Mouse (Mus musculus) kidney, embryonic 16.5 days (tissue): ENCODE data around the gene Atp2c2. TPM values are rescaled to one million over a fixed set of nuclear protein-coding genes. Genes with fewer than 3 reads are reported as not detected.

ENCODE experiments used
- ATAC-seq: fragments of 200-750 bp; cut with Nextera tagmentation; 2 replicates; pipeline ENCODE4 v1.8.0; 2017; ENCODE audit warnings: moderate TSS enrichment; ENCODE audit not compliant: low FRiP score, low TSS enrichment
- H3K27ac ChIP-seq: fragments of 300-500 bp; sonication (generic); 2 replicates; pipeline ENCODE4 v1.5.1; 2014; ENCODE audit warnings: low read length
- H3K27me3 ChIP-seq: fragments of 300-500 bp; sonication (generic); 2 replicates; pipeline ENCODE4 v1.6.1; 2014; ENCODE audit warnings: low read length, control low read depth, mixed read lengths; ENCODE audit not compliant: insufficient read depth
- H3K36me3 ChIP-seq: fragments of 300-500 bp; sonication (generic); 2 replicates; pipeline ENCODE4 v1.6.1; 2014; ENCODE audit warnings: low read length, control low read depth, mixed read lengths; ENCODE audit not compliant: insufficient read depth
- H3K4me1 ChIP-seq: fragments of 300-500 bp; sonication (generic); 2 replicates; pipeline ENCODE4 v1.6.1; 2014; ENCODE audit warnings: low read length, control low read depth, mixed read lengths; ENCODE audit not compliant: insufficient read depth
- H3K4me2 ChIP-seq: fragments of 300-500 bp; sonication (generic); replicated peaks from 2 replicates; pipeline ENCODE4 v1.6.1; 2014; ENCODE audit warnings: low read depth, low read length
- H3K4me3 ChIP-seq: fragments of 300-500 bp; sonication (generic); 2 replicates; pipeline ENCODE4 v1.5.1; 2014; ENCODE audit warnings: mild to moderate bottlenecking, low read length
- H3K9ac ChIP-seq: fragments of 300-500 bp; sonication (generic); replicated peaks from 2 replicates; pipeline ENCODE4 v1.6.1; 2014; ENCODE audit warnings: low read length
- H3K9me3 ChIP-seq: fragments of 300-500 bp; sonication (generic); 2 replicates; pipeline ENCODE4 v1.6.1; 2016; ENCODE audit warnings: low read length, control low read depth
- WGBS: fragments of 180-500 bp; shearing (Covaris S2); extraction: QIAGEN DNeasy Blood & Tissue Kit; methylation state at CpG from one replicate; pipeline ENCODE4 v1.1.7; 2014; 5-methylcytosine and 5-hydroxymethylcytosine counted together
- polyA plus RNA-seq: library from polyadenylated mRNA; unstranded; fragments of >200 nt; fragmentation: Nextera tagmentation; extraction: Ambion mirVana; gene quantifications from 2 replicates; pipeline ENCODE4 v1.2.1, GENCODE M21; 2015

Atp2c2 gene
- polyA plus RNA-seq, 1 experiment from 2014 or later, result 1.9 TPM

DNA sequence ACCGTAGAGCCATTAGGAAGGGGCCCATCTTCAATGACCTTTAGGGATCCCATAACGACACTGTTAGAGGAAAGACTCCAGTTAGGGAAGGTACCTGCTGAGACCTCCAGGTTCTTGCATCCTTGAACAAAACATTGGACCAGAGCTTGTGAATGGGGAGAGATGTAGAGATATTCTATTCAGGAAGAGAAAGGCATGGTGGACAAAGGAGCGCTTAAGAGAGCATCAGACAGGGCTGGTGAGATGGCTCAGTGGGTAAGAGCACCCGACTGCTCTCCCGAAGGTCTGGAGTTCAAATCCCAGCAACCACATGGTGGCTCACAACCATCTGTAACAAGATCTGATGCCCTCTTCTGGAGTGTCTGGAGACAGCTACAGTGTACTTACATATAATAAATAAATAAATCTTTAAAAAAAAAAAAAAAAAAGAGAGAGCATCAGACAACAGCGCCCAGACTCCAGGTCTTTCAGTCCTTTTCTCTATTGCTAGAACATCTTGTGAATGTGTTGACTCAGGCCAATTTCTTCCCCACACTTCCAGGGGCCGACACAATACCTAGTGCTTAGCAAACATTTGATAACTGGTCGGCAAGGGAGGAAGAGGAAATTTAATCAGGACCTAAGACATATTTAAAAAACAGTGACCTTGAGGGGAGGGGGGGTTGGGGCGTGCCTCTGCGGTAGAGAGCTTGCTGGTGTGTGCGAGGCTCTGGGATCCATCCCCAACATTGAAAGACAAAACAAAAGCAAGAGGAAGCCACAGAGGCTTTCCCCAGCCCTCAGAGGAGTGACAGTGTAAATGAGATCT is 37.5 kb downstream of the Atp2c2 start:
- H3K27me3 ChIP-seq, result no peaks in the 10 kb centered on the region
- ATAC-seq, result no peak
- no peak overlapping the region for H3K4me2 ChIP-seq
- H3K9ac ChIP-seq, result no peak overlapping the region
- no peak overlapping the region for H3K4me3 ChIP-seq
- WGBS, result 81% methylated on average over 11 of the region's 11 CpGs
- H3K4me1 ChIP-seq, result no peaks in the 10 kb centered on the region
- H3K36me3 ChIP-seq, result no peaks in the 10 kb centered on the region
- no peaks in the 10 kb centered on the region for H3K9me3 ChIP-seq
- no peak overlapping the region for H3K27ac ChIP-seq

GRCm38 (mm10) chr8:119738129-119738907 is 38.5 kb downstream of the Atp2c2 start:
- WGBS, result 80% methylated on average over 19 of the region's 19 CpGs

DNA sequence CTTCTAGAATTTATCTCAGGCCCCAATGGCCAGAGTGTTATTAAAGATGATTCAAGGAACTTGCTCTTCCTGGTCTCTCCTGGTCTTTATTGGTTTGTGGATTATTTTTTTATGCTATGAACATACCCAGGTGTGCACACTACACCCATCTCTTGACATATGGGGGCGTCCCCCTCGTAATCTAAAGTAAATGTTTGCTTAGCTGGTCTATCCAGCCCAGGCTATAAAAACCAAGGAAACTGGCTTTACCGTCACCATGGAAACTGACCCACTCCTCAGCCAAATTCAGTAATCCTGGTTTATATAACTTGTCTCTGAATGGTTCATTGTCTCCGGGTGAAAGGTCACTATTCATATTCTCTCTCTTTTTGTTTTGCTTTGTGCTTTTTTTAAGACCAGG is 40.8 kb downstream of the Atp2c2 start:
- H3K9ac ChIP-seq, result no peak overlapping the region
- no peaks in the 10 kb centered on the region for H3K36me3 ChIP-seq
- ATAC-seq, result no peak
- no peaks in the 10 kb centered on the region for H3K27me3 ChIP-seq
- H3K9me3 ChIP-seq, result no peaks in the 10 kb centered on the region
- 44% methylated on average over 4 of the region's 4 CpGs for WGBS
- no peak overlapping the region for H3K4me2 ChIP-seq
- no peaks in the 10 kb centered on the region for H3K4me1 ChIP-seq
- H3K27ac ChIP-seq, result no peak overlapping the region
- H3K4me3 ChIP-seq, result no peak overlapping the region

More at GRCm38 (mm10) chr8:119738129-119738907, 38.5 kb downstream of the Atp2c2 start:
- no peaks in the 10 kb centered on the region for H3K4me1 ChIP-seq
- no peaks in the 10 kb centered on the region for H3K36me3 ChIP-seq
- ATAC-seq, result no peak
- no peak overlapping the region for H3K4me3 ChIP-seq
- H3K9ac ChIP-seq, result no peak overlapping the region
- no peak overlapping the region for H3K4me2 ChIP-seq
- H3K27me3 ChIP-seq, result no peaks in the 10 kb centered on the region
- H3K27ac ChIP-seq, result no peak overlapping the region
- H3K9me3 ChIP-seq, result no peaks in the 10 kb centered on the region

DNA sequence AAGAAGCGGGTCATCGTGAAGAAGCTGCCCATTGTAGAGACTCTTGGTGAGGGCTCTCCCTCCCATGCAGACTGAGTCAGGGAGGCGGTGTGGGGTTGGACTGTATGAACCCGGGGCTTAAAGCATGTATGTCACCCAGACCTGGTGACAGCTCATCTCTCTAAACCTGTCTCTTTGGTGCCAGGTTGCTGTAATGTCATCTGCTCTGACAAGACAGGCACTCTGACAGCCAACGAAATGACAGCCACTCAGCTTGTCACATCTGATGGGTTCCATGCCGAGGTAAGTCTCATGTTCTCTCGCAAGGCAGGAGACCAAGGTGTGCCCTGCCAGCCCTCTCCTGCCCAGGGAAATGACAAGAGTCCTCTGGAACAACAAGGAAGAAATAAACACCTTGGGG is 42.6 kb downstream of the Atp2c2 start:
- no peak overlapping the region for H3K4me2 ChIP-seq
- no peaks in the 10 kb centered on the region for H3K27me3 ChIP-seq
- no peak overlapping the region for H3K4me3 ChIP-seq
- H3K4me1 ChIP-seq, result no peaks in the 10 kb centered on the region
- no peaks in the 10 kb centered on the region for H3K36me3 ChIP-seq
- no peak overlapping the region for H3K27ac ChIP-seq
- H3K9me3 ChIP-seq, result no peaks in the 10 kb centered on the region
- ATAC-seq, result no peak
- WGBS, result 86% methylated on average over 7 of the region's 7 CpGs
- H3K9ac ChIP-seq, result no peak overlapping the region

- Histone ChIP-seq H3K27me3 (no peaks in the 10 kb centered on the region), H3K4me1 (no peaks in the 10 kb centered on the region), H3K4me2 (no peak overlapping the region), H3K9ac (no peak overlapping the region), H3K36me3 (no peaks in the 10 kb centered on the region), H3K27ac (no peak overlapping the region), H3K4me3 (no peak overlapping the region), H3K9me3 (no peaks in the 10 kb centered on the region)
- 41% methylated on average over 13 of the region's 13 CpGs for WGBS
- ATAC-seq, result no peak; the same call in 1 of the 2 replicates
Observed at GRCm38 (mm10) chr8:119743291-119744026, 43.6 kb downstream of the Atp2c2 start.

DNA sequence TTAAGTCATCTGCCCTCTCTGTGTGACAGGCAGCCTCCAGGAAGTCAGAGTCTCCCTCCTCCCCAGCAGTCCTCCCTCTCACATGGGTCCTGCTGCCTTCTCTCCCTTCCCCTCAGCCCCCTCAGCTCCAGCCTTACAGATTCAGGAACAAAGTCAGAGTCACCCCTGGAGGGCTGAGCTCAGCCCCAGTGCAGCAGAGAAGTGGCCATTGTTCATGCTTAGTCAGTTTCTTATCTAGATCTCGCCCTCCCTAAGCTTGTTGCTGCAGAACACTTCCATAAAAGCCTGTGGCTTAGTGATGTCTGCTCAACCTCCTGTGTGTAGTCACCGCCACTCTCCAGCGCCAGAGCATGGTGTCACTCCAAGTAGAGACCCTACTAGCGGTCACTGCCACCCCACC is 44.8 kb downstream of the Atp2c2 start:
- WGBS, result 75% methylated on average over 4 of the region's 4 CpGs
- H3K9ac ChIP-seq, result no peak overlapping the region
- H3K27me3 ChIP-seq, result no peaks in the 10 kb centered on the region
- H3K36me3 ChIP-seq, result no peaks in the 10 kb centered on the region
- ATAC-seq, result no peak
- no peak overlapping the region for H3K4me2 ChIP-seq
- H3K9me3 ChIP-seq, result no peaks in the 10 kb centered on the region
- H3K4me1 ChIP-seq, result no peaks in the 10 kb centered on the region
- no peak overlapping the region for H3K27ac ChIP-seq
- no peak overlapping the region for H3K4me3 ChIP-seq

DNA sequence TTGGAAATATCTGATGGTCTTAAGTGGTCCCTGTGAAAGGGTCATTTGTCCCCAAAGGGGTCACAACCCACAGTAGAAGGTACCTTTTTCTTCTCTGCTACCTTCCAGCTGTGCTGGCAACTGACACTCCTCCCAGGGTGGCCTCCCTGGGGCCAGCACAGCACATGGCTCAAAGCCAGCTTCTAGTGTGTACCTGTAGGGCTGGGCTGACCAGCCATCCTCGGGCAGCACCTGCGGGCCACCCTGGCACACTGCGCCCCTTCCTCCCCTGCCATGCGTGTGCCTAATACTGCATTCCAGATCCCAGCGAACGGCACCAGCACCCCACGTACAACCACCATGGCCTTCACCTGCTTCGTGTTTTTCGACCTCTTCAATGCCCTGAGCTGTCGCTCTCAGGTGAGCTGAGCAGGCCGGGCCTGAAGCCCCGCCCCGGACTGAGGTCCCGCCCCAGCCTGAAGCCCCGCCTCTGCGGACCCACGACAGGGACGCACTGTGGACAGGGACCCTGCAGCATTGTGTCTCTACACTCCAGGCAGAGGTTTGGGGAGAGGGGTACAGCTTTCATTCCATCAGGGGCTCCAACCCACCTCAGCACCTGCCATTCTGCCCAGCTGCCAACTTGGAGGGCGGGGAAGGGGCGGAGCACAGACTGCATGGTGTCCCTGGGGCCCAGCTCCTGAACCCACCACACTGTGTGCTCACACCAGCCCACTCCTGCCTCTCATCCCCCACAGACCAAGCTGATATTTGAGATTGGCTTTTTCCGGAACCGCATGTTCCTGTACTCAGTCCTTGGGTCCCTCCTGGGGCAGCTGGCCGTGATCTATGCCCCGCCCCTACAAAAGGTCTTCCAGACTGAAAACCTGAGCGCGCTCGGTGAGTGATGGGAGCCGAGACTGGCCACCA is 55.7 kb downstream of the Atp2c2 start:
- Histone ChIP-seq H3K4me2 (peak overlapping the region; percentile 59), H3K4me1 (peaks cover 13% of the 10 kb centered on the region; the same call in 1 of the 2 replicates), H3K9ac (peak overlapping the region; percentile 44; the same call in 1 of the 2 replicates), H3K36me3 (no peaks in the 10 kb centered on the region; the same call in 1 of the 2 replicates), H3K27ac (no peak overlapping the region), H3K4me3 (peak overlapping the region; percentile 46), H3K27me3 (no peaks in the 10 kb centered on the region), H3K9me3 (no peaks in the 10 kb centered on the region)
- WGBS, result 13% methylated on average over 28 of the region's 28 CpGs
- ATAC-seq, result peak; percentile 80

DNA sequence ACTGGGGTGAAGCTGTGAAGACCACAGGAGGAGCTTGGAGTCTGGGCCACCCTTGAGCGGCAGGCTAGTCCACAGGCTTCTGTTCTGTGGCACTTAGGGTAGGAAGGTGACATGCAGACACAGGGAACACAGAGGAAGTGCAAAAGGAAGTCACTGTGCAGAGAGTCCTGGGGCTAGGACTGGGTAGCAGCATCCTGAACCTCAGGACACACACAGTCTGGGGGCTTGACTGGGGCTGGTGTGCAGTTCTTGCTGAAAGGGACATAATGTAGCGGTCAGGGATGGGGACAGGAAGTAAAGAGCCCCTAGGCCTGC is 56.3 kb downstream of the Atp2c2 start:
- H3K9me3 ChIP-seq, result no peaks in the 10 kb centered on the region
- no peaks in the 10 kb centered on the region for H3K27me3 ChIP-seq
- peaks cover 13% of the 10 kb centered on the region; the same call in 1 of the 2 replicates for H3K4me1 ChIP-seq
- H3K36me3 ChIP-seq, result no peaks in the 10 kb centered on the region; the same call in 1 of the 2 replicates
- WGBS, result 67% methylated on average over 2 of the region's 2 CpGs
- H3K4me2 ChIP-seq, result peak overlapping the region; percentile 59
- no peak for ATAC-seq
- peak overlapping the region; percentile 46 for H3K4me3 ChIP-seq
- no peak overlapping the region for H3K27ac ChIP-seq
- H3K9ac ChIP-seq, result peak overlapping the region; percentile 44; the same call in 1 of the 2 replicates

DNA sequence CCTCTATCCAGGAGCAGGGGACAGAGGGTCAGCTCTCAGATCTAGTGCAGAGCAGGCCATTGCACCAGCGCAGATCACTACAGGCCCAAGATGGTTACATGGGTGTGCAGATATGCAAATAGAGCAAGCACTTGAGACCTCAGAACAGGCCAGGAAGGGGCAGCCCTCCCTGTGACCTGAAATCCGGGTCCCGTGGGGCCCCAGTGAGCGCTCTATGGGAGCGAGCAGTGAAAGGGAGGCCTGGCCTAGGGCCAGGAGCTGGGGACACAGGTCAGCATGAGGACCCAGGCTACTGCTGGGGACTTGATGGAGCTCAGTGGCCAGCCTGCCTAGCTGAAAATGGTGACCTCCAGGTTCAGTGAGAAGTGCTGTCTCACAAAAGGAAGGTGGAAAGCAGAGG is 56.7 kb downstream of the Atp2c2 start:
- 48% methylated on average over 5 of the region's 5 CpGs for WGBS
- Histone ChIP-seq H3K4me1 (peaks cover 13% of the 10 kb centered on the region; the same call in 1 of the 2 replicates), H3K4me3 (no peak overlapping the region), H3K9ac (no peak overlapping the region), H3K9me3 (no peaks in the 10 kb centered on the region), H3K4me2 (no peak overlapping the region), H3K27me3 (no peaks in the 10 kb centered on the region), H3K27ac (no peak overlapping the region), H3K36me3 (no peaks in the 10 kb centered on the region; the same call in 1 of the 2 replicates)
- ATAC-seq, result no peak
